Comparison of ENCODE assay signal across 20 mouse cellular contexts in the genomic region with DNA sequence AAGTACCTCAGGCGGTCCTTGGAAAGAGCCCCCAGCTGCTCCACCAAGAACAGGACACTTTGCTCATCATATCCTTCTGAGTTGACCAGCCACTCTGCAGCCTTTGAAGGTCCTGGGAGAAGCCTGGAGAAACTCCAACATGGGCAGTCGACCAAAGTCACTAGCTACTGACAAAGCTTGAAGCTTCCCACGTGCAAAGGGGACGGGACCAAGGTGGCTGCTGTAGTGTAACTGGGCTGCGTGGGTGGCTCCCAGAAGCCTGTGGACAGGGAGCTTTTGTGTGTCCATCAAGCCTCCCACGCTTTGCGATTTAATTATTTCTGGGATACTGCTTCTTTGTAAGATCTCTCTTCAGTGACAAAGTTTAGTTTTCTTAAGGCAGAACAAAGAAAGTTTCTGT.
DNase-seq lines count a peak whose midpoint lies in the region; ATAC-seq lines count a peak whose summit lies in the region.
"Had no signal": no experiment of that assay in that cellular context is flagged by ENCODE, and none has a peak within 500 bp of the region (broad histone marks: within the 10 kb centered on the region; RNA-seq: fewer than 3 reads in every experiment).

No protein-coding gene starts in this region.

- 75% methylated on average over 7 of the region's 7 CpGs for WGBS in heart, embryonic 12.5 days
- 60% methylated on average over 7 of the region's 7 CpGs for WGBS in embryonic facial prominence, embryonic 10.5 days

- no peak for ATAC-seq in heart, embryonic 12.5 days (ENCODE audit: insufficient number of reproducible peaks, low FRiP score)
- ATAC-seq: activated CD4-positive, CD25-positive, alpha-beta regulatory T cell, adult 4 months; intestine, embryonic 15.5 days; liver, postnatal 0 days; Patski had no signal

- no peaks in the 10 kb centered on the region for H3K9me3 ChIP-seq in heart, embryonic 12.5 days (replicated peaks)
- H3K9me3 ChIP-seq in embryonic facial prominence, embryonic 10.5 days, result no peaks in the 10 kb centered on the region
- H3K9me3 ChIP-seq: embryonic facial prominence, embryonic 15.5 days; forebrain, embryonic 12.5 days; heart, embryonic 15.5 days; intestine, embryonic 15.5 days had no signal

- no peaks in the 10 kb centered on the region for H3K4me1 ChIP-seq in heart, embryonic 12.5 days (replicated peaks)
- H3K4me1 ChIP-seq in embryonic facial prominence, embryonic 10.5 days, result peaks cover 9% of the 10 kb centered on the region; the same call in 1 of the 2 replicates
- H3K4me1 ChIP-seq: embryonic facial prominence, embryonic 15.5 days; heart, embryonic 15.5 days; intestine, embryonic 15.5 days had no signal

- no peak overlapping the region for H3K4me3 ChIP-seq in heart, embryonic 12.5 days
- no peak overlapping the region for H3K4me3 ChIP-seq in embryonic facial prominence, embryonic 10.5 days
- H3K4me3 ChIP-seq: embryonic facial prominence, embryonic 15.5 days; forebrain, embryonic 12.5 days; heart, embryonic 15.5 days; intestine, embryonic 15.5 days had no signal

- H3K36me3 ChIP-seq in heart, embryonic 12.5 days, result no peaks in the 10 kb centered on the region
- H3K36me3 ChIP-seq in embryonic facial prominence, embryonic 10.5 days (replicated peaks), result no peaks in the 10 kb centered on the region
- H3K36me3 ChIP-seq: embryonic facial prominence, embryonic 15.5 days; forebrain, embryonic 12.5 days; heart, embryonic 15.5 days; intestine, embryonic 15.5 days had no signal

- intact Hi-C loops in left cerebral cortex, postnatal 4 days (cut with DNase I), result no loop called here

- no peak overlapping the region for H3K27ac ChIP-seq in heart, embryonic 12.5 days (ENCODE audit: poor library complexity, severe bottlenecking)
- H3K27ac ChIP-seq in embryonic facial prominence, embryonic 10.5 days (replicated peaks), result no peak overlapping the region
- H3K27ac ChIP-seq: embryonic facial prominence, embryonic 15.5 days; forebrain, embryonic 12.5 days; heart, embryonic 15.5 days; intestine, embryonic 15.5 days had no signal

- H3K9ac ChIP-seq in heart, embryonic 12.5 days, result no peak overlapping the region
- H3K9ac ChIP-seq: embryonic facial prominence, embryonic 15.5 days; forebrain, embryonic 12.5 days; heart, embryonic 15.5 days; intestine, embryonic 15.5 days; liver, postnatal 0 days had no signal

- no peaks in the 10 kb centered on the region for H3K27me3 ChIP-seq in heart, embryonic 12.5 days (replicated peaks)
- H3K27me3 ChIP-seq in embryonic facial prominence, embryonic 10.5 days (replicated peaks; ENCODE audit: low read depth, poor library complexity, severe bottlenecking), result no peaks in the 10 kb centered on the region
- H3K27me3 ChIP-seq: embryonic facial prominence, embryonic 15.5 days; forebrain, embryonic 12.5 days; heart, embryonic 15.5 days; intestine, embryonic 15.5 days; Patski had no signal

- peak; percentile 85 for DNase-seq in heart, adult 11 months
- DNase-seq in left cerebral cortex, postnatal 4 days, result peak; percentile 59
- DNase-seq in left cerebral cortex, adult 18-20 months (ENCODE audit: low spot score in 2 of 2), result no peak
- peak; percentile 4 for DNase-seq in urinary bladder, postnatal 14 days (ENCODE audit: low spot score)
- DNase-seq in urinary bladder, postnatal 25 days (ENCODE audit: low spot score), result no peak
- no peak for DNase-seq in embryonic facial prominence, embryonic 10.5 days (ENCODE audit: low spot score)
- DNase-seq: adrenal gland, postnatal 14 days; cerebellum, adult 8-10 months; kidney, postnatal 25 days; liver; liver, postnatal 0 days; lung, postnatal 36 days; thymus, postnatal 4 days had no signal

- no peak overlapping the region for H3K4me2 ChIP-seq in heart, embryonic 12.5 days
- H3K4me2 ChIP-seq: embryonic facial prominence, embryonic 15.5 days; forebrain, embryonic 12.5 days; heart, embryonic 15.5 days; intestine, embryonic 15.5 days had no signal

Comparison
In these comparisons a context has a peak if more than half of its experiments do, and no peak if none do; other contexts are left out.
1. DNase-seq: peak in heart, adult 11 months (single experiment), left cerebral cortex, postnatal 4 days (single experiment) and urinary bladder, postnatal 14 days (single experiment); none in left cerebral cortex, adult 18-20 months (0 of 2), urinary bladder, postnatal 25 days (single experiment) and embryonic facial prominence, embryonic 10.5 days (single experiment).